Mouse (Mus musculus): ENCODE measurements around the gene Napb. TPM values are rescaled to one million over a fixed set of nuclear protein-coding genes. Genes with fewer than 3 reads are reported as not detected.

Gene Napb
- total RNA-seq (2023), result 0.62 TPM

DNA sequence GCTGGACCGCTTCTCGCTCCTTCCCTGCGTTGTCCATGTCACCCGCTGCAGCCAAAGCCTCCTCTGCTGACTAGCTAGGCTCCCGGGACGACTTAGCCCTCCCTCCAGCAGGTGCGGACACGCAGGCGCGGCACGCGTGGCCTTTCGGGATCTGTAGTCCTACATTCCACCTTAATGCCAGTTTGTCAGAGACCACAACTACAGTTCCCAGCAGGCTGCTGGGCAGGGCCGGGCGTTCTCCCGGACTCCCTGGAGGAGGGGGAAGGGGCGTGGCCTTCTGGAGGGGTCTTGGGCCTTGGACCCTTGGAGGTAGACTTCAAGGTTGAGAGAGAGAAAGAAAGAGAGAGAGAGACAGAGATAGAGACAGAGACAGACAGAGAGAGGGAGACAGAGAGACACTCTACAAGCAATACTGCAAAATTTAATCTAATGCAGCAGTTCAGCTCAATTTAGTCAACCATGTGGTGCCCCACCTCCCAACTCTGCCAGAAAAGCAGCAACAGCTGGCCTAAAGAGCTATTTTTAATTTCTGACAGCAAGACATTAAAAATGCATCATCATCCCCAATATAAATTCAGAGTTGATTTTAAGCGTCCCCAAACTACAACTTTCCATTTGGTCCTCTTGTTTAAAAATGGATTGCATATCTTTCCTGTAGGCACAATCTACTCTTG, at the start of gene Napb:
Napb (minus strand) TSS at position 141 of the 674 bp plus-strand sequence.

DNA sequence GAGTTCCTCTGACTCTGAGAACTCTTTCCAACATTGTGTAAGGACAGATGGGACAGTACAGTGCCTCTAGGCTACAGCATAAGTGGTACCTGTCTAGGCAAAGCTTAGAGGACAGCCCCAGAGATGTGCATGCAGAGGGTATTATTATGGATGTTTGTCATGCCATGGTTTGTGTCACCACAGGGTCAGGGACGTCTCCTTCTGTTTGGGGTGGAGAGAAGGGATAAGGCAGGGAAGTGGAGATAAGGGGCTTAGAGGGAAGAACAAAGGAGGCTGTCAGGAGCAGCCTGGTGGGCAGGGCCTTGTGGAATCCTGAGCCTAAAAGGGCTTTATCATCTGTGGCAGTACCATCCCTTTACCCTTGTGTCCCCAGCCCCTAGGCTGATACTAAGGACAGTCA, 49.4 kb upstream of the Napb start, which contains the start of gene 8030411F24Rik:
8030411F24Rik (plus strand) TSS at position 301 of the 400 bp plus-strand sequence.

GRCm38 (mm10) chr2:148771397-148771796, 39.1 kb upstream of the Napb start, which contains the start of gene Cst11:
Gene Cst11 (minus strand): TSS chr2:148771497.

GRCm38 (mm10) chr2:148750058-148750457, 17.8 kb upstream of the Napb start, which contains the start of gene Cstl1:
Gene Cstl1 (plus strand): TSS chr2:148750358.

DNA sequence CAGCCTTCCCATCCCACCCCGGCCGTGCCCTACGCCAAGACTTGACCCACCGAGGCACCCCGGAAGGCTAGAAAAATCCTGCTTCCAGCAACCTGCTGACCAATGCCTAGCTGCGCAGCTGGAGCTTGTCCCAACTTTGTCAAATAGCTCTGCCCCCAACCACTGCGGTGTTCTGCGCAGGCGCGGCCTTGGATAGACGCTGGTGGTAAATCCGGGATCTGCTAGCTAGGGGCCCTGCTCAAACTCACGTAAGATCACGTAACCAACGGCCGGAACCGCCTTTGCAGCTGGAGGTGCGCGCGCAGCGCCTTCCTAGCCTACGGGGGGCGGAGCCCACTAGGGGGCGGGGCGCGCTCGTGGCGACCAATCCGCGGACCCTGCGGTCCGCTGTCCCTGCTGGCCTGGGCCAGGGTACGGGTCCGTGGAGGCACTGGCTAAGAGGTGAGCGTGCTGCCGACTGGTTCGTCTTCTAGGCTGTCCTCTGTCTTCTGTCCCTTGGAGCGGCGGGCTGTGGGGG, 51.4 kb downstream of the Napb start, which contains the start of gene Gzf1:
Gzf1 (plus strand) TSS at position 249 of the 517 bp plus-strand sequence.

DNA sequence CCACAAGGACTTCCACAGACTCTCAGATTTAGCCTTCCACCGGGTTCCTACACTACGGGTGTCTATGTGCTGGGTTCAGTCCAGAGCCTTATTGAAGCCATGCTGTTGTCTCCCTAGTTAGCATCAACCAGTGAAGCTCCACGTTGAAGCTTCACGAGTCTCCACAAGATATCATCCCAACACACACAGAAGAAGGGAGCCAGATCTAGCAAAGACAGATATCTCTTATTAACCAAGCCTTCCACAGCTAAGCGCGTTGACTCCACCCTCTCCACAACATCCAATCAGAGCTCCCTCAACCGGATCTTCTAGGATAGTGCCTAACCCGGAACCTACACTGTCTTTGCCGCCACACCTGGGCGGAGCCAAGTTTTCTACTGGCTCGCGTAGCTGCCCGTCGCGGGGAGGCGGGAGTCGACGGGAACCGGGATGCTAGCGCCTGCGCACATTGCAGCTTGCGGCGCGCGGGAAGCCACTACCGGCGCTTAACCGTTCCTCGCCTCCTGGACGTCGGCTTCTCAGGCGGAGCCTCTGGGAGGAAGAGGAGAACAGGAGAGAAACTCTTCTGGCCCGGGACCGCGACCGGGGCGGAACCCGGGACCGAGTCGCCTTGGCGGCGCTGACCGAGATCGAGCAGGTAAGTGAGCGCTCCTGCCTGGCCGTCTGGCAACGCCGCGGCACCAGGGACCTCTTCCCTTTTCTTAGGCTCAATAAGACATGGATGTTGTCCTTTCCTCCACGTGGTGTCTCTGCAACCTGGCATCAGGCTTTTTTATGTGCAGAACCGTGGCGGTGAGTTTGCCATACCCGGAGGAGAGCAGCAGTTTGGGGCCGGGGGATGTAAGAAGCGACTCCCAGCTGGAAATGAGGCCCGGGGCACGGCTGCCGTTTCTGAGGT, 59.8 kb downstream of the Napb start, which contains the start of gene Nxt1:
Nxt1 (plus strand) TSS at position 403 of the 898 bp plus-strand sequence.

Other genes with a start within 250 kb of the Napb start
- gene Nxt1, start 59.9 kb downstream of the Napb start, total RNA-seq (2023), result 14.8 TPM
- 6.7 TPM for gene Gzf1, start 51.4 kb downstream of the Napb start, total RNA-seq (2023)
- gene Cstl1, start 17.9 kb upstream of the Napb start, total RNA-seq (2023), result not detected
- gene Cst11, start 39.0 kb upstream of the Napb start, total RNA-seq (2023), result not detected
- gene 8030411F24Rik, start 49.5 kb upstream of the Napb start, total RNA-seq (2023), result not detected
- not detected for gene Cst12, start 56.9 kb upstream of the Napb start, total RNA-seq (2023)
- not detected for gene Cst8, start 66.3 kb upstream of the Napb start, total RNA-seq (2023)
- not detected for gene Cst13, start 87.6 kb upstream of the Napb start, total RNA-seq (2023)
- gene Cst9, start 102.7 kb upstream of the Napb start, total RNA-seq (2023), result not detected
- gene 9230104L09Rik, start 132.6 kb upstream of the Napb start, total RNA-seq (2023), result not detected
- gene Cst3, start 143.2 kb upstream of the Napb start, total RNA-seq (2023), result 76.8 TPM